Mouse (Mus musculus) intestine, embryonic 16.5 days (tissue): ENCODE data around the gene Apol8. TPM values are rescaled to one million over a fixed set of nuclear protein-coding genes. Genes with fewer than 3 reads are reported as not detected.

Experiments
- ATAC-seq: fragments of 200-750 bp; cut with Nextera tagmentation; 2 replicates; pipeline ENCODE4 v1.8.0; 2017; ENCODE audit warnings: moderate TSS enrichment, moderate library complexity
- H3K27ac ChIP-seq: fragments of 300-500 bp; sonication (generic); 2 replicates; pipeline ENCODE4 v1.5.1; 2014; ENCODE audit warnings: mild to moderate bottlenecking, low read length
- H3K27me3 ChIP-seq: fragments of 300-500 bp; sonication (generic); replicated peaks from 2 replicates; pipeline ENCODE4 v1.6.1; 2014; ENCODE audit warnings: low read length, control low read depth, mixed read lengths; ENCODE audit not compliant: control insufficient read depth, insufficient read depth
- H3K36me3 ChIP-seq: fragments of 300-500 bp; sonication (generic); 2 replicates; pipeline ENCODE4 v1.6.1; 2014; ENCODE audit warnings: low read length, control low read depth; ENCODE audit not compliant: control insufficient read depth, insufficient read depth
- H3K4me1 ChIP-seq: fragments of 300-500 bp; sonication (generic); 2 replicates; pipeline ENCODE4 v1.6.1; 2014; ENCODE audit warnings: low read length, control low read depth, mixed read lengths; ENCODE audit not compliant: control insufficient read depth, insufficient read depth
- H3K4me2 ChIP-seq: fragments of 300-500 bp; sonication (generic); 2 replicates; pipeline ENCODE4 v1.6.1; 2014; ENCODE audit warnings: low read depth, low read length, control low read depth
- H3K4me3 ChIP-seq: fragments of 300-500 bp; sonication (generic); 2 replicates; pipeline ENCODE4 v1.5.1; 2014; ENCODE audit warnings: mild to moderate bottlenecking, low read length
- H3K9ac ChIP-seq: fragments of 300-500 bp; sonication (generic); 2 replicates; pipeline ENCODE4 v1.6.1; 2014; ENCODE audit warnings: low read depth, low read length
- H3K9me3 ChIP-seq: fragments of 300-500 bp; sonication (generic); 2 replicates; pipeline ENCODE4 v1.6.1; 2016; ENCODE audit warnings: low read length, control low read depth; ENCODE audit not compliant: control insufficient read depth
- WGBS: fragments of 180-500 bp; shearing (Covaris S2); extraction: QIAGEN DNeasy Blood & Tissue Kit; methylation state at CpG from one replicate; pipeline ENCODE4 v1.1.7; 2014; 5-methylcytosine and 5-hydroxymethylcytosine counted together
- polyA plus RNA-seq: library from polyadenylated mRNA; unstranded; fragments of >200 nt; fragmentation: Nextera tagmentation; extraction: Ambion mirVana; gene quantifications from 2 replicates; pipeline ENCODE4 v1.2.1, GENCODE M21; 2015

Gene Apol8
- polyA plus RNA-seq, 1 experiment from 2014 or later: 0.34 TPM

- WGBS: 15% methylated on average over 14 of the region's 14 CpGs
- H3K36me3 ChIP-seq: peaks cover 32% of the 10 kb centered on the region
- H3K4me3 ChIP-seq: no peak overlapping the region
- H3K9me3 ChIP-seq: no peaks in the 10 kb centered on the region
- H3K4me1 ChIP-seq: peaks cover 61% of the 10 kb centered on the region
- peak overlapping the region; percentile 97 for H3K27ac ChIP-seq
- H3K4me2 ChIP-seq: no peak overlapping the region
- H3K27me3 ChIP-seq: no peaks in the 10 kb centered on the region
- H3K9ac ChIP-seq: peak overlapping the region; percentile 56
- ATAC-seq: peak; percentile 71
Measured at GRCm38 (mm10) chr15:77798664-77799490, 42.1 kb upstream of the Apol8 start.

- Histone ChIP-seq H3K4me1 (peaks cover 55% of the 10 kb centered on the region), H3K27me3 (no peaks in the 10 kb centered on the region), H3K4me2 (no peak overlapping the region), H3K9ac (peak overlapping the region; percentile 56), H3K36me3 (peaks cover 28% of the 10 kb centered on the region), H3K27ac (peak overlapping the region; percentile 97), H3K9me3 (no peaks in the 10 kb centered on the region), H3K4me3 (no peak overlapping the region)
- 62% methylated on average over 14 of the region's 14 CpGs for WGBS
- peak; percentile 12 for ATAC-seq
Measured at GRCm38 (mm10) chr15:77797609-77798411, 41.0 kb upstream of the Apol8 start.

GRCm38 (mm10) chr15:77796409-77797035 lies 39.7 kb upstream of the Apol8 start:
- no peak for ATAC-seq

GRCm38 (mm10) chr15:77794908-77795356 lies 38.1 kb upstream of the Apol8 start:
- no peaks in the 10 kb centered on the region for H3K9me3 ChIP-seq
- no peak overlapping the region for H3K4me3 ChIP-seq
- ATAC-seq: no peak
- peaks cover 29% of the 10 kb centered on the region for H3K4me1 ChIP-seq
- WGBS: 88% methylated on average over 13 of the region's 13 CpGs
- no peak overlapping the region for H3K27ac ChIP-seq
- H3K27me3 ChIP-seq: no peaks in the 10 kb centered on the region
- no peak overlapping the region for H3K4me2 ChIP-seq
- peaks cover 35% of the 10 kb centered on the region for H3K36me3 ChIP-seq
- no peak overlapping the region for H3K9ac ChIP-seq

More at GRCm38 (mm10) chr15:77796409-77797035, 39.7 kb upstream of the Apol8 start:
- H3K4me2 ChIP-seq: no peak overlapping the region
- H3K4me3 ChIP-seq: no peak overlapping the region
- H3K4me1 ChIP-seq: peaks cover 45% of the 10 kb centered on the region
- no peaks in the 10 kb centered on the region for H3K27me3 ChIP-seq
- 95% methylated on average over 26 of the region's 26 CpGs for WGBS
- H3K36me3 ChIP-seq: peaks cover 24% of the 10 kb centered on the region
- H3K9me3 ChIP-seq: no peaks in the 10 kb centered on the region
- H3K9ac ChIP-seq: no peak overlapping the region
- peak overlapping the region; percentile 14 for H3K27ac ChIP-seq

- Histone ChIP-seq H3K27ac (no peak overlapping the region), H3K36me3 (peaks cover 39% of the 10 kb centered on the region), H3K4me2 (no peak overlapping the region), H3K4me1 (peaks cover 23% of the 10 kb centered on the region), H3K4me3 (no peak overlapping the region), H3K27me3 (no peaks in the 10 kb centered on the region), H3K9me3 (no peaks in the 10 kb centered on the region), H3K9ac (no peak overlapping the region)
- WGBS: 78% methylated on average over 13 of the region's 13 CpGs
- no peak for ATAC-seq
Measured at GRCm38 (mm10) chr15:77794138-77794907, 37.5 kb upstream of the Apol8 start.

- no peak for ATAC-seq
Measured at GRCm38 (mm10) chr15:77793554-77793953, 36.8 kb upstream of the Apol8 start.

GRCm38 (mm10) chr15:77793094-77793493 lies 36.3 kb upstream of the Apol8 start:
- Histone ChIP-seq H3K4me2 (no peak overlapping the region), H3K4me1 (peaks cover 11% of the 10 kb centered on the region), H3K36me3 (peaks cover 45% of the 10 kb centered on the region), H3K9me3 (no peaks in the 10 kb centered on the region), H3K27ac (no peak overlapping the region), H3K27me3 (no peaks in the 10 kb centered on the region), H3K9ac (no peak overlapping the region), H3K4me3 (no peak overlapping the region)
- ATAC-seq: no peak
- WGBS: 82% methylated on average over 4 of the region's 4 CpGs

More at GRCm38 (mm10) chr15:77793554-77793953, 36.8 kb upstream of the Apol8 start:
- no peak overlapping the region for H3K4me3 ChIP-seq
- H3K9me3 ChIP-seq: no peaks in the 10 kb centered on the region
- H3K9ac ChIP-seq: 0 out of 2 replicates have a peak overlapping the region, but pooled peaks have one; percentile 27
- peaks cover 41% of the 10 kb centered on the region for H3K36me3 ChIP-seq
- H3K4me1 ChIP-seq: peaks cover 16% of the 10 kb centered on the region
- 82% methylated on average over 7 of the region's 7 CpGs for WGBS
- no peak overlapping the region for H3K4me2 ChIP-seq
- no peak overlapping the region for H3K27ac ChIP-seq
- H3K27me3 ChIP-seq: no peaks in the 10 kb centered on the region

- H3K27me3 ChIP-seq: no peaks in the 10 kb centered on the region
- 0 out of 2 replicates have a peak, but pooled peaks cover under 1% of the 10 kb centered on the region for H3K4me1 ChIP-seq
- H3K4me3 ChIP-seq: no peak overlapping the region
- H3K9ac ChIP-seq: no peak overlapping the region
- no peaks in the 10 kb centered on the region for H3K9me3 ChIP-seq
- H3K27ac ChIP-seq: no peak overlapping the region
- 91% methylated on average over 9 of the region's 9 CpGs for WGBS
- ATAC-seq: no peak
- H3K4me2 ChIP-seq: no peak overlapping the region
- H3K36me3 ChIP-seq: peaks cover 46% of the 10 kb centered on the region
Measured at GRCm38 (mm10) chr15:77792056-77792455, 35.3 kb upstream of the Apol8 start.
